Mouse (Mus musculus) heart, postnatal 0 days (tissue): ENCODE data around the gene Insig1.

Experiments
- CTCF ChIP-seq: IDR thresholded peaks from 2 replicates; pipeline ENCODE4 v1.5.1; 2016; ENCODE audit warnings: antibody characterized with exemption, control low read depth, low read depth
- EP300 ChIP-seq: IDR thresholded peaks from 2 replicates; pipeline ENCODE4 v1.6.1; 2016; ENCODE audit warnings: antibody characterized with exemption, low read depth

GRCm38 (mm10) chr5:28095671-28096070 is 24.5 kb downstream of the Insig1 start:
- TF ChIP-seq CTCF (no peak), EP300 (no peak)
